Mouse (Mus musculus): Measurements from ENCODE around the gene Wif1. TPM values are rescaled to one million over a fixed set of nuclear protein-coding genes. Genes with fewer than 3 reads are reported as not detected.
A peak's percentile ranks its signal among the peaks of the same experiment; 100 is the strongest.

Wif1 gene
- polyA plus RNA-seq, 1 experiment = 0.81 TPM

- Histone ChIP-seq H3K4me1 (ENCODE audit: control insufficient read depth, insufficient read depth, low read length) (no peaks in the 10 kb centered on the region), H3K27ac (ENCODE audit: insufficient read depth, low read length) (no peak overlapping the region), H3K4me3 (ENCODE audit: insufficient read depth, low read length) (no peak overlapping the region)
- TF ChIP-seq CTCF (IDR thresholded peaks at IDR 0.05; ENCODE audit: extremely low read depth, insufficient read depth, low read length) = no peak
- no peak for TF ChIP-seq POLR2A (IDR thresholded peaks at IDR 0.05; ENCODE audit: extremely low read depth, insufficient read depth, low read length)
These were observed 5.0 kb downstream of the Wif1 start for GRCm38 (mm10) chr10:121038556-121039284.

- TF ChIP-seq POLR2A (IDR thresholded peaks at IDR 0.05; ENCODE audit: extremely low read depth, insufficient read depth, low read length) (no peak), CTCF (IDR thresholded peaks at IDR 0.05; ENCODE audit: extremely low read depth, insufficient read depth, low read length) (no peak)
- H3K4me1 ChIP-seq (ENCODE audit: control insufficient read depth, insufficient read depth, low read length) = no peaks in the 10 kb centered on the region
- no peak overlapping the region for H3K4me3 ChIP-seq (ENCODE audit: insufficient read depth, low read length)
- H3K27ac ChIP-seq (ENCODE audit: insufficient read depth, low read length) = no peak overlapping the region
These were observed 7.2 kb downstream of the Wif1 start for GRCm38 (mm10) chr10:121040911-121041310.

GRCm38 (mm10) chr10:121047440-121047839 lies 13.7 kb downstream of the Wif1 start:
- TF ChIP-seq CTCF (IDR thresholded peaks at IDR 0.05; ENCODE audit: extremely low read depth, insufficient read depth, low read length) (no peak), POLR2A (IDR thresholded peaks at IDR 0.05; ENCODE audit: extremely low read depth, insufficient read depth, low read length) (no peak)
- H3K27ac ChIP-seq (ENCODE audit: insufficient read depth, low read length) = no peak overlapping the region
- no peak overlapping the region for H3K4me3 ChIP-seq (ENCODE audit: insufficient read depth, low read length)
- no peaks in the 10 kb centered on the region for H3K4me1 ChIP-seq (ENCODE audit: control insufficient read depth, insufficient read depth, low read length)

GRCm38 (mm10) chr10:121052076-121052475 lies 18.3 kb downstream of the Wif1 start:
- Histone ChIP-seq H3K27ac (ENCODE audit: insufficient read depth, low read length) (no peak overlapping the region), H3K4me3 (ENCODE audit: insufficient read depth, low read length) (no peak overlapping the region), H3K4me1 (ENCODE audit: control insufficient read depth, insufficient read depth, low read length) (no peaks in the 10 kb centered on the region)
- TF ChIP-seq POLR2A (IDR thresholded peaks at IDR 0.05; ENCODE audit: extremely low read depth, insufficient read depth, low read length) (no peak), CTCF (IDR thresholded peaks at IDR 0.05; ENCODE audit: extremely low read depth, insufficient read depth, low read length) (no peak)

GRCm38 (mm10) chr10:121055452-121056188 lies 21.9 kb downstream of the Wif1 start:
- no peak overlapping the region for H3K27ac ChIP-seq (ENCODE audit: insufficient read depth, low read length)
- H3K4me3 ChIP-seq (ENCODE audit: insufficient read depth, low read length) = no peak overlapping the region
- TF ChIP-seq CTCF (IDR thresholded peaks at IDR 0.05; ENCODE audit: extremely low read depth, insufficient read depth, low read length) (no peak), POLR2A (IDR thresholded peaks at IDR 0.05; ENCODE audit: extremely low read depth, insufficient read depth, low read length) (no peak)
- H3K4me1 ChIP-seq (ENCODE audit: control insufficient read depth, insufficient read depth, low read length) = no peaks in the 10 kb centered on the region

- 0 out of 2 replicates have a peak, but pooled peaks have one; percentile 13 for TF ChIP-seq CTCF (IDR thresholded peaks at IDR 0.05; ENCODE audit: extremely low read depth, insufficient read depth, low read length)
- TF ChIP-seq POLR2A (IDR thresholded peaks at IDR 0.05; ENCODE audit: extremely low read depth, insufficient read depth, low read length) = no peak
- Histone ChIP-seq H3K4me3 (ENCODE audit: insufficient read depth, low read length) (no peak overlapping the region), H3K27ac (ENCODE audit: insufficient read depth, low read length) (no peak overlapping the region), H3K4me1 (ENCODE audit: control insufficient read depth, insufficient read depth, low read length) (no peaks in the 10 kb centered on the region)
These were observed 23.1 kb downstream of the Wif1 start for GRCm38 (mm10) chr10:121056823-121057222.

- Histone ChIP-seq H3K4me1 (ENCODE audit: control insufficient read depth, insufficient read depth, low read length) (no peaks in the 10 kb centered on the region), H3K27ac (ENCODE audit: insufficient read depth, low read length) (no peak overlapping the region), H3K4me3 (ENCODE audit: insufficient read depth, low read length) (no peak overlapping the region)
- TF ChIP-seq CTCF (IDR thresholded peaks at IDR 0.05; ENCODE audit: extremely low read depth, insufficient read depth, low read length) = no peak
- TF ChIP-seq POLR2A (IDR thresholded peaks at IDR 0.05; ENCODE audit: extremely low read depth, insufficient read depth, low read length) = no peak
These were observed 25.6 kb downstream of the Wif1 start for GRCm38 (mm10) chr10:121059043-121060003.

GRCm38 (mm10) chr10:121061336-121061835 lies 27.6 kb downstream of the Wif1 start:
- no peak for TF ChIP-seq CTCF (IDR thresholded peaks at IDR 0.05; ENCODE audit: extremely low read depth, insufficient read depth, low read length)
- TF ChIP-seq POLR2A (IDR thresholded peaks at IDR 0.05; ENCODE audit: extremely low read depth, insufficient read depth, low read length) = no peak
- H3K27ac ChIP-seq (ENCODE audit: insufficient read depth, low read length) = no peak overlapping the region

GRCm38 (mm10) chr10:121062704-121063103 lies 28.9 kb downstream of the Wif1 start:
- Histone ChIP-seq H3K27ac (ENCODE audit: insufficient read depth, low read length) (no peak overlapping the region), H3K4me3 (ENCODE audit: insufficient read depth, low read length) (no peak overlapping the region), H3K4me1 (ENCODE audit: control insufficient read depth, insufficient read depth, low read length) (no peaks in the 10 kb centered on the region)
- TF ChIP-seq CTCF (IDR thresholded peaks at IDR 0.05; ENCODE audit: extremely low read depth, insufficient read depth, low read length) (no peak), POLR2A (IDR thresholded peaks at IDR 0.05; ENCODE audit: extremely low read depth, insufficient read depth, low read length) (no peak)

More at GRCm38 (mm10) chr10:121061336-121061835, 27.6 kb downstream of the Wif1 start:
- no peak overlapping the region for H3K4me3 ChIP-seq (ENCODE audit: insufficient read depth, low read length)
- no peaks in the 10 kb centered on the region for H3K4me1 ChIP-seq (ENCODE audit: control insufficient read depth, insufficient read depth, low read length)
